In the genomic region with DNA sequence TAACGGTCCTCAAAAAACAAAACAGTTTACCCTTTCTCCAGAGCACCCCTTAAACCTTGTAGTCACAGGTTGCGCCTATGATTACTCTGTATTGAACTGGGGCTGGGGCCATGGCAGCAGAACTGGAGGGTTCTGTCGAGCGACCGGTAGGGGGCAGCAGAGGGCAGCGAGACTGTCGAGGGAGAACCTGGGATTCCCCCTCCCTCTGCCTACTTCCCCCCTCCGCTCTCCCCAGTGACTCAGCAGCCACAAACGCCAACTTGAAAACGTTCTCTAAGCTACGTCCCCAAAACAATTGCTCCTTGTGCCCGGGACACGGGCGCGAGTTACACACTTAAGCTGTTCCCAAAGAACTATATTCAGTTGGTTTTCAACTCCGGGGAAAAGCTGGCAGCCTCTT, we compare ENCODE assay signal across 9 mouse cellular contexts. TPM values are rescaled to one million over a fixed set of nuclear protein-coding genes. Genes with fewer than 3 reads are reported as not detected.
DNase-seq lines count a peak whose midpoint lies in the region; ATAC-seq and TF ChIP-seq lines count a peak whose summit lies in the region.
"Had no signal": no experiment of that assay in that cellular context is flagged by ENCODE, and none has a peak within 500 bp of the region (broad histone marks: within the 10 kb centered on the region; RNA-seq: fewer than 3 reads in every experiment).

No protein-coding gene starts in this region.

- no peak overlapping the region for H3K4me3 ChIP-seq in E14TG2a.4 (replicated peaks; ENCODE audit: low read length)
- no peak overlapping the region for H3K4me3 ChIP-seq in forebrain, embryonic 13.5 days
- no peak overlapping the region for H3K4me3 ChIP-seq in liver, embryonic 16.5 days (ENCODE audit: low read depth, low read length)
- 0 out of 2 replicates have a peak overlapping the region, but pooled peaks have one; percentile 5 for H3K4me3 ChIP-seq in neural tube, embryonic 13.5 days

- no peaks in the 10 kb centered on the region for H3K27me3 ChIP-seq in E14TG2a.4 (ENCODE audit: insufficient read depth, low read length)
- peaks cover 18% of the 10 kb centered on the region for H3K27me3 ChIP-seq in forebrain, embryonic 13.5 days
- H3K27me3 ChIP-seq in liver, embryonic 16.5 days (ENCODE audit: control insufficient read depth, insufficient read depth, low read depth, low read length): peaks cover 10% of the 10 kb centered on the region
- H3K27me3 ChIP-seq in neural tube, embryonic 13.5 days: no peaks in the 10 kb centered on the region; the same call in 1 of the 2 replicates

- WGBS in forebrain, embryonic 13.5 days: under 1% methylated on average over 16 of the region's 16 CpGs
- 2% methylated on average over 16 of the region's 16 CpGs for WGBS in liver, embryonic 16.5 days (ENCODE audit: insufficient replicate concordance)
- WGBS in neural tube, embryonic 13.5 days: 1% methylated on average over 16 of the region's 16 CpGs

- no peaks in the 10 kb centered on the region for H3K36me3 ChIP-seq in E14TG2a.4 (ENCODE audit: insufficient read depth, low read length)
- no peaks in the 10 kb centered on the region for H3K36me3 ChIP-seq in forebrain, embryonic 13.5 days (ENCODE audit: poor library complexity, severe bottlenecking)
- no peaks in the 10 kb centered on the region for H3K36me3 ChIP-seq in liver, embryonic 16.5 days (ENCODE audit: control insufficient read depth, insufficient read depth)
- H3K36me3 ChIP-seq in neural tube, embryonic 13.5 days: no peaks in the 10 kb centered on the region

- peak overlapping the region; percentile 45 for H3K4me2 ChIP-seq in forebrain, embryonic 13.5 days
- peak overlapping the region; percentile 45 for H3K4me2 ChIP-seq in liver, embryonic 16.5 days (ENCODE audit: low read depth, low read length)
- peak overlapping the region; percentile 47 for H3K4me2 ChIP-seq in neural tube, embryonic 13.5 days

- DNase-seq in c-Kit-positive CD71-positive TER-119-positive erythroid progenitor cells, embryonic 14.5 days (ENCODE audit: low spot score): peak; percentile 78
- DNase-seq in heart, postnatal 10 days: peak; percentile 90 to 95
- DNase-seq in kidney, postnatal 4 days: peak; percentile 96 to 97
- DNase-seq in telencephalon, adult 2 months (ENCODE audit: low read depth, low spot score): peak; percentile 79

- intact Hi-C loops in heart, postnatal 10 days (cut with DNase I): loop anchor here (1.0 kb wide), 2 partner anchors 48 to 78 kb away; no protein-coding TSS in a partner anchor

- TF ChIP-seq CTCF in E14TG2a.4 (conservative IDR thresholded peaks at IDR 0.05; ENCODE audit: low read length): peak; percentile 83

- ATAC-seq in forebrain, embryonic 13.5 days: peak; percentile 69
- peak; percentile 70 for ATAC-seq in liver, embryonic 16.5 days (ENCODE audit: low read depth)
- ATAC-seq in neural tube, embryonic 13.5 days (ENCODE audit: low read depth): peak; percentile 16; the same call in 1 of the 2 replicates

- H3K9me3 ChIP-seq in E14TG2a.4 (ENCODE audit: low read length): no peaks in the 10 kb centered on the region
- H3K9me3 ChIP-seq in forebrain, embryonic 13.5 days (replicated peaks): no peaks in the 10 kb centered on the region
- no peaks in the 10 kb centered on the region for H3K9me3 ChIP-seq in liver, embryonic 16.5 days (replicated peaks; ENCODE audit: control insufficient read depth, low read length)
- H3K9me3 ChIP-seq in neural tube, embryonic 13.5 days: no peaks in the 10 kb centered on the region

- H3K27ac ChIP-seq in forebrain, embryonic 13.5 days: no peak overlapping the region
- no peak overlapping the region for H3K27ac ChIP-seq in liver, embryonic 16.5 days (ENCODE audit: low read length)
- no peak overlapping the region for H3K27ac ChIP-seq in neural tube, embryonic 13.5 days (replicated peaks)
- H3K27ac ChIP-seq: macrophage had no signal

- H3K4me1 ChIP-seq in E14TG2a.4 (replicated peaks; ENCODE audit: low read depth, low read length): peaks cover 89% of the 10 kb centered on the region
- peaks cover 18% of the 10 kb centered on the region for H3K4me1 ChIP-seq in forebrain, embryonic 13.5 days
- H3K4me1 ChIP-seq in liver, embryonic 16.5 days (ENCODE audit: control insufficient read depth, low read depth, low read length): peaks cover 16% of the 10 kb centered on the region
- peaks cover 11% of the 10 kb centered on the region for H3K4me1 ChIP-seq in neural tube, embryonic 13.5 days (replicated peaks)

- H3K9ac ChIP-seq in forebrain, embryonic 13.5 days: no peak overlapping the region
- peak overlapping the region; percentile 8; the same call in 1 of the 2 replicates for H3K9ac ChIP-seq in liver, embryonic 16.5 days (ENCODE audit: low read depth, low read length)
- H3K9ac ChIP-seq in neural tube, embryonic 13.5 days: no peak overlapping the region

RNA-seq across cellular contexts. Expression of gene Tcp11, which starts 4.5 kb away (rescaled TPM):
- 1.4 TPM in 2 replicates for polyA plus RNA-seq in forebrain, embryonic 13.5 days (2015; fragmentation: Nextera tagmentation; extraction: Ambion mirVana)
- total RNA-seq in heart, postnatal 10 days (2021): under 1 TPM; 0.12 to 0.25 TPM
- polyA plus RNA-seq in liver, embryonic 16.5 days (2015; fragmentation: Nextera tagmentation; extraction: Ambion mirVana): 0.06 and 0.14 TPM in 2 replicates
- 1.5 and 2.5 TPM in 2 replicates for polyA plus RNA-seq in neural tube, embryonic 13.5 days (2015; fragmentation: Nextera tagmentation; extraction: Ambion mirVana)
- polyA plus RNA-seq: macrophage had no signal

RNA-seq across cellular contexts. Expression of gene Scube3, which starts 57.0 kb away (rescaled TPM):
- 2.9 and 4.2 TPM in 2 replicates for polyA plus RNA-seq in forebrain, embryonic 13.5 days (2015; fragmentation: Nextera tagmentation; extraction: Ambion mirVana)
- total RNA-seq in heart, postnatal 10 days (2021): 1 to 10 TPM in 1 of 2 experiments, under 1 TPM in 1; 0.82 to 1.0 TPM
- 0.12 and 0.21 TPM in 2 replicates for polyA plus RNA-seq in liver, embryonic 16.5 days (2015; fragmentation: Nextera tagmentation; extraction: Ambion mirVana)
- polyA plus RNA-seq in neural tube, embryonic 13.5 days (2015; fragmentation: Nextera tagmentation; extraction: Ambion mirVana): 5.2 and 5.6 TPM in 2 replicates

Comparison
In these comparisons a context has a peak if more than half of its experiments do, and no peak if none do; other contexts are left out.
1. ATAC-seq: peak in every context shown above with its lines; median percentile 70 in liver, embryonic 16.5 days; 69 in forebrain, embryonic 13.5 days; 16 in neural tube, embryonic 13.5 days.